Mouse (Mus musculus) ES-E14 (cell line): ENCODE data around the gene Foxd3. TPM values are rescaled to one million over a fixed set of nuclear protein-coding genes. Genes with fewer than 3 reads are reported as not detected.

Experiments used
- DNase-seq: peaks from one replicate; pipeline ENCODE4 v3.0.0-alpha.2; 2013; ENCODE audit warnings: low read depth, low spot score
- H3K27ac ChIP-seq: 2 replicates; pipeline ENCODE4 v1.5.1; 2012; ENCODE audit warnings: low read depth, mild to moderate bottlenecking, low read length, moderate library complexity, mixed read lengths; ENCODE audit not compliant: poor library complexity, insufficient read depth, severe bottlenecking
- H3K36me3 ChIP-seq: 2 replicates; pipeline ENCODE4 v1.6.1; 2012; ENCODE audit warnings: mild to moderate bottlenecking, low read length, moderate library complexity, mixed read lengths; ENCODE audit not compliant: control insufficient read depth, poor library complexity, insufficient read depth, severe bottlenecking
- H3K4me1 ChIP-seq, 2 experiments: fragments of 150-350 bp in 1 of 2; sonication (generic) in 1 of 2; 2 replicates each; pipeline ENCODE4 v1.6.1; 2012; ENCODE audit warnings: low read length in 2 of 2, mild to moderate bottlenecking in 1 of 2, mixed read lengths in 1 of 2; ENCODE audit not compliant: control insufficient read depth in 2 of 2, insufficient read depth in 2 of 2, poor library complexity in 1 of 2
- H3K4me3 ChIP-seq, 2 experiments: fragments of 150-350 bp in 1 of 2; sonication (generic) in 1 of 2; 2 replicates each; pipeline ENCODE4 v1.5.1; 2012; ENCODE audit warnings: low read length in 2 of 2, low read depth in 1 of 2, mild to moderate bottlenecking in 1 of 2, mixed read lengths in 1 of 2; ENCODE audit not compliant: insufficient read depth in 1 of 2, poor library complexity in 1 of 2, severe bottlenecking in 1 of 2
- H3K9ac ChIP-seq: 2 replicates; pipeline ENCODE4 v1.6.1; 2012; ENCODE audit warnings: low read depth, mild to moderate bottlenecking, low read length, mixed read lengths; ENCODE audit not compliant: poor library complexity, insufficient read depth, severe bottlenecking
- H3K9me3 ChIP-seq: fragments of 150-350 bp; sonication (generic); 2 replicates; pipeline ENCODE4 v1.6.1; 2012; ENCODE audit warnings: low read depth, mild to moderate bottlenecking, low read length; ENCODE audit not compliant: control insufficient read depth, insufficient read depth
- CHD2 ChIP-seq: IDR thresholded peaks from 2 replicates; pipeline ENCODE4 v1.6.1; 2014; ENCODE audit warnings: mild to moderate bottlenecking, low read depth, low read length, inconsistent platforms
- HCFC1 ChIP-seq: IDR thresholded peaks from 2 replicates; pipeline ENCODE4 v1.6.1; 2012; ENCODE audit warnings: low read length, inconsistent platforms, borderline replicate concordance; ENCODE audit not compliant: insufficient read depth
- MAFK ChIP-seq: IDR thresholded peaks from 2 replicates; pipeline ENCODE4 v1.6.1; 2014; ENCODE audit warnings: mild to moderate bottlenecking, low read depth, low read length, inconsistent platforms; ENCODE audit not compliant: insufficient read depth
- ZC3H11A ChIP-seq: IDR thresholded peaks from 2 replicates; pipeline ENCODE4 v1.6.1; 2012; ENCODE audit warnings: low read depth, mild to moderate bottlenecking, inconsistent platforms, low read length, borderline replicate concordance
- ZNF384 ChIP-seq: IDR thresholded peaks from 2 replicates; pipeline ENCODE4 v1.6.1; 2012; ENCODE audit warnings: low read depth, low read length, inconsistent platforms
- in situ Hi-C, 2 experiments: fragments of 600-800 bp; cut with MboI; formaldehyde crosslinking; loops; one replicate each; pipeline ENCODE4 v1.15.1; 2025; ENCODE audit warnings: low sequenced_read_pairs in 2 of 2, inconsistent platforms in 1 of 2; ENCODE audit not compliant: unreplicated experiment in 2 of 2
- total RNA-seq: library from RNA; depleted of rRNA; stranded (reverse); fragments of 300-350 nt; gene quantifications from 2 replicates; pipeline ENCODE4 v1.2.3, GENCODE M21; 2012

Foxd3 gene
- total RNA-seq, 1 experiment, result 26.1 TPM

- H3K27ac ChIP-seq, result no peak overlapping the region
- H3K9me3 ChIP-seq, result no peaks in the 10 kb centered on the region
- DNase-seq, result no peak
- peak overlapping the region; percentile 14 to 27 for H3K4me3 ChIP-seq
- H3K4me1 ChIP-seq, result peaks cover 4 to 11% of the 10 kb centered on the region in 2 experiments; a peak in 3 of 4 replicates
- in situ Hi-C loops, result no loop called here
- H3K36me3 ChIP-seq, result no peaks in the 10 kb centered on the region; the same call in 1 of the 2 replicates
- H3K9ac ChIP-seq, result 0 out of 2 replicates have a peak overlapping the region, but pooled peaks have one; percentile 15
- no peak for TF ChIP-seq MAFK
- TF ChIP-seq CHD2, result no peak
- TF ChIP-seq ZNF384, result no peak
- no peak for TF ChIP-seq ZC3H11A
- no peak for TF ChIP-seq HCFC1
Measured at GRCm38 (mm10) chr4:99659361-99660072, 3.4 kb downstream of the Foxd3 start.

DNA sequence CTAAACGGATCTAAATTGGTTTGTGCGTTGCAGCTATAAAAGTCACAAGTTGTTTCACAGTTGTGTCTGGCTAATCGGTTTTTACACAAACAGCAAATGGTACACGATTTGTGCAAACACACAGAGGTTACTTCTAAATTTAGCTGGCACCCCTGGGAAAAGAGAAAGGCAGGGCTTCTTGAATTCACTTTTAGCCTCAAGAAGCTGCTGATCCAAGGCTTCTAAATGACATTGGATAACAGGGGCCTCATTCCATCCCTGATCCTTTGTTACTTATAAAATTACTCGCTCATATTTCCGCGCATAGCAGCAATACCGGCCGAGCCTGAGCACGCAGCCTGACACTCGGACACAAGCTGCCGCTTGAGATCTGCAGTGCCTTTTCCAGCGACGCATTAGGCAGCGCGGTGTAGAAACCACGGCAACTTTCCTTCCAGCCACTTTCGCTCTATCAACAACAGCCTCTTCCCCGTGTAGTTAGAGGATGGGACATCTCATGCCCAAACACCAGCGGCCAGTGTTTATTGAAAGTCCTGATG, 4.0 kb downstream of the Foxd3 start:
- Histone ChIP-seq H3K4me1 (peaks cover 4 to 11% of the 10 kb centered on the region in 2 experiments; a peak in 3 of 4 replicates), H3K36me3 (no peaks in the 10 kb centered on the region; the same call in 1 of the 2 replicates), H3K9ac (no peak overlapping the region), H3K4me3 (peak overlapping the region in 1 of 2 experiments; percentile 14; a peak in 2 of 4 replicates), H3K27ac (no peak overlapping the region), H3K9me3 (no peaks in the 10 kb centered on the region)
- no peak for DNase-seq
- in situ Hi-C loops, result no loop called here
- TF ChIP-seq HCFC1, result no peak
- no peak for TF ChIP-seq CHD2
- no peak for TF ChIP-seq MAFK
- TF ChIP-seq ZC3H11A, result no peak
- no peak for TF ChIP-seq ZNF384

GRCm38 (mm10) chr4:99660981-99661380, 4.9 kb downstream of the Foxd3 start:
- Histone ChIP-seq H3K9me3 (no peaks in the 10 kb centered on the region), H3K36me3 (no peaks in the 10 kb centered on the region; the same call in 1 of the 2 replicates), H3K9ac (no peak overlapping the region), H3K27ac (no peak overlapping the region), H3K4me1 (peaks cover 4 to 10% of the 10 kb centered on the region in 2 experiments; a peak in 3 of 4 replicates), H3K4me3 (no peak overlapping the region)
- DNase-seq, result no peak
- TF ChIP-seq CHD2 (no peak), ZNF384 (peak; percentile 98)
- in situ Hi-C loops, result no loop called here

- H3K27ac ChIP-seq, result no peak overlapping the region
- no peak for DNase-seq
- H3K36me3 ChIP-seq, result no peaks in the 10 kb centered on the region; the same call in 1 of the 2 replicates
- TF ChIP-seq ZNF384 (no peak), MAFK (no peak), CHD2 (no peak), HCFC1 (no peak), ZC3H11A (no peak)
- no peak overlapping the region for H3K4me3 ChIP-seq
- H3K4me1 ChIP-seq, result peaks cover 4 to 8% of the 10 kb centered on the region in 2 experiments; a peak in 3 of 4 replicates
- H3K9me3 ChIP-seq, result no peaks in the 10 kb centered on the region
- in situ Hi-C loops, result no loop called here
- no peak overlapping the region for H3K9ac ChIP-seq
Measured at GRCm38 (mm10) chr4:99661956-99662355, 5.9 kb downstream of the Foxd3 start.
